Mouse (Mus musculus): ENCODE data around the gene Spr.
"Not testable (repeated sequence)": the region's sequence is repeated elsewhere in the genome, so short reads cannot be mapped to it uniquely, and the experiment has no call there.

DNA sequence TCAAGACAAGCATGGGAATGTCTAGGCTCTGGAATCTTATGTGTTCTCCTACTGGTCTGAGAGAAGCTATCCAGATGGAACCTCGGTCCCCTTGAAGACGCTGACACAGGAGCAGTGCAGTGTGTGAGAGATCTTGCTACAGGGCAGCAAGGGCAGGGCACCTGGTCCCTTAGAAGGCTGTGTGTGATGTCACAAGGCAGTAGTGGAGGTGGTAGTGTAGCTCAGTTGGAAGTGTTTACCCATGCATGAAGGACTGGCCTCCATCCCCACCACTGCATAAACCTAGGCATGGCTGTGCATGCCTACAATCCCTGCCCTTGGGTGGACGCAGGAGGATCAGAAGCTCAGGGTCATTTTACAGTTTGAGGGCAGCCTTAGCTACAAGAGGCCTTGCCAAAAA is 5.3 kb downstream of the Spr start:
- TF ChIP-seq E2F4 (IDR thresholded peaks at IDR 0.05; ENCODE audit: insufficient read depth); POLR2A (IDR thresholded peaks at IDR 0.05; ENCODE audit: insufficient read length, low read depth); REST (IDR thresholded peaks at IDR 0.05; ENCODE audit: insufficient read depth, insufficient read length): not testable (repeated sequence)

Measured in myocyte (in vitro differentiated cells).